Mouse (Mus musculus) CD4-positive, CD25-positive, alpha-beta regulatory T cell, adult 2 months (primary cell): ENCODE results near the gene Dclk1.

Source experiments
- DNase-seq: peaks from one replicate; pipeline ENCODE4 v3.0.0-alpha.2; 2012; ENCODE audit warnings: low read depth, low spot score

The Dclk1 gene

DNA sequence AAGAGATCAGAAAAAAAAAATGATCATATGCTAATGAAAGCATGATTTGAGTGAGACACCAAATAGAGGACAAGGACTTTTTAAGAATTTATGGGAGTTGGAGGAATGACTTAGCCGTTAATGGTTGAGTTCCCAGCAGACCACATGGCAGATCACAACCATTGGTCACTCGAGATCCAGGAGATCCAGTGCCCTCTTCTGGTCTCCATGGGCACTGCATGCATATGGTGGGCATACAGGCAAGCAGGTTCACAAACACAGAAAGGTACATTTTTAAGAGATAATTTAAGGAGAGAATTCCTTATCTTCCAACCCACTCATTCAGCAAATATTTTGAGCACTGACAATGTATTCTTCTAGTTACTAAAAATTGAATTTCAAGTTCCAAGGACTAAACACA, 207.0 kb downstream of the Dclk1 start:
- no peak for DNase-seq

DNA sequence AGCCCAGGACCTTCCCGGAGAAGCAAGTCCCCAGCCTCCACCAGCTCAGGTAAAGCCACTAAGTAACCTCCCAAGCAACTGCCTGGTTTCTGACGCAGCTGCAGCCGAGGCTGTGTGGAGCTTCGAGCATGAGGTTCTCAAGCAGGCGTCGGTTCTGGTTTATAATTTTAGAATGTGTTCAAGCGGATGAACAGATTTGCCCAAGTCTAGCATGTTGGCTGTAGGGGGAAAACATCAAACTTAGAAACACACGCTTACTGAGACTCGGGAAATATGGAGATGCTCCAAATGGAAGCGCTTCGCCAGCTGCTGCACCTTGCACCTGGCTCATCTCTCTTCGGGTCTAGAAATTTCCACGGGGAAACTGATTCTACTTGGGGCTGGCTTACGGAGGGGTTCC, 208.9 kb downstream of the Dclk1 start:
- DNase-seq: no peak

DNA sequence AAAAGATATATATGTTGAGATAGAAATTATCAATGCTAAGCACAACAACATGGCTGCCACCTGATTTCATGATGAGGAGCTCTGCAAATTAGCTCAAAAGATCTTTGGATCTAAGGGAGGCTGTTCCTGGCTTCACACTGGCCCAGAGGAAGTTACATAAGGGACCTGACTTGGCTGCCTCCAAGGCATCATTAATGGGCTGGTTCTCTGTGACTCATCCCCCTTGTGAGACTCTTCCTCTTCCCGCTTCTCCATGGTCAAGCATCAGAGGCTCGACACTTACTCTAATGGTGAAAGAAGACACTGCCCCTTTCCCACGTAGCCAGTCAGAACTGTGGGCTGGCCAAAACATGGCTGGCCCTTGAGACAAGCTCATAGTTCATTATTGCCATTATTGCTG, 209.7 kb downstream of the Dclk1 start:
- no peak for DNase-seq

DNA sequence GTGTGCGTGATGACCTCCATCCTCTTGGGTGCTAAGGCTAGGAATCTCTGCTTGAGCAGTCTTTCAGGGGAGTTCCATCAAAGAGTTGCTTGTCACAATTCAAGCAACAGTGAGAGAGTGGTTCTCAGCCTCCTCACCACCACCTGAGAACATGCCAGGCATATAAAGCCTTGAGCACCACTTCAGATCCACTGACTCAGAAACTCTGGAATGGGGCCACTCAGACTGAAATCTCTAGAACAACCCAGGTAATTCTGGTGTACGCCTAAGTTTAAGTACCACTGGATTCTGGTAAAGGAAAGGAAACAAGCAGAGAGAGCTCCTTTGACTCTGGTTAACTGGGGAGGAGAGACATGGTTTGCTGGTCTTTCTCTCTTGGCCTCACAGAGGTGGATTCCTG, 210.3 kb downstream of the Dclk1 start:
- DNase-seq: no peak

DNA sequence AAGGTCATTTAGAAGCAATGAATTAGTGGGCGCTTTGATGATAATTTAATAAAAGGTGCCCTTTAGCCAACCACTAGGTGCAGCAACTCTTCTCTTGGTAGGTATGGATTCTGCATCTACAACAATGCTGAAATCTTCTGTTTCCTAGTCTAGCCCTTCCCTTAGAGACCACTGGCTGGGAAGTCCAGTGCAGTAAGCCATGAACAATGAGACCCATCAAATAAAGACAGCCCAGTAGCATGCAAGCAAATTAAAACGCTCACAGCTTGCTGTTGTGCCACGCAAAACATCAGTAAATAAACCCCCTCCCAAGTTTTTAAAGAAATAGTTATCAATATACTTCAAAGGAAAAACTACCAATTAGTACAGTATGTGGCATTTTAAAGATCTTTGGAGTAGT, 218.9 kb downstream of the Dclk1 start:
- no peak for DNase-seq

DNA sequence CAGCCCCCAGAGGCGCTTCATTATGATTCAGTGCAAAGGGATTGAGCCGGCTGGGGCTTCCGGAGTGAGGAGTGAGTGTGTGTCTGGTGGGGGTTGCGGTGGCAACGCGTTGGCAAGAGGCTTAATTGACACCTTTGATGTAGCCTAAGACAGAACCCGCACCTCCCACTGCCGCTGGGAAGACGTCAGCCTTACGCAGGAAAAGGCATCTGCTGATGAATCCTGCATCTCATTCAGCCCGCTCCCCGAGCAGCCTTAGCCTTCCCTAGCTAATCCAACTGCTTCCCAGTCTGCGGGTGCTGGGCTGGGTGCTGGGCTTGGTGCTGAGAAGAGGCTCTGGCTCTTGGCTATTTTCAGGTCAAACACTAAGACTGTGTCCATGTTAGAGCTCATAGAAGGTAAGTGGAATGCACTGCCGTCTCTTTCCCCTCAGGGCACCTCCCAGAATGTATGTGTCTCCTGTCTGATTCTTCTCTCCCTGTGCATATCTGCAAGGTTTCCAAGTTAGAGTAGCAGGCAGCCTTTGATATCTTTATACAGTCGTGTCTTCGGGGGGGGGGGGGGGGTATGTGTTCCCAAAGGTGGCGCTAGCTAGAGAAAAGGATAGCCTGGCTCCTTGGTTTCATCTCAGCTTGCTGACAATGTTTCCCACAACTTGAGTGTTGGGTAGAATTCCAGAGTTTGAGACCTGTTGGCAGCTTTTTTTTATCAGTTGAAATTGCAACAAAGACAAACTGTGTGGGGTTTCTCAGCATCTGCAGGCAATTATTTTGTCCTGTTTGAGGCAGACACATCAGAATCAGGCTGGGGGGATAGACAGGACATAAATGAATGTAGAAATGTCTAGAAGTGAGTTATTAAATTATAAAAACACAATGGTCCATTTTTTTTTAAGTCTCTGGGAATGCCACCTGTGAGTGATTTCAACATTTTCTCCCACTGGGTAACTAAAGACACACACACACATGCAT, 219.8 kb downstream of the Dclk1 start:
- DNase-seq: peak; percentile 71

DNA sequence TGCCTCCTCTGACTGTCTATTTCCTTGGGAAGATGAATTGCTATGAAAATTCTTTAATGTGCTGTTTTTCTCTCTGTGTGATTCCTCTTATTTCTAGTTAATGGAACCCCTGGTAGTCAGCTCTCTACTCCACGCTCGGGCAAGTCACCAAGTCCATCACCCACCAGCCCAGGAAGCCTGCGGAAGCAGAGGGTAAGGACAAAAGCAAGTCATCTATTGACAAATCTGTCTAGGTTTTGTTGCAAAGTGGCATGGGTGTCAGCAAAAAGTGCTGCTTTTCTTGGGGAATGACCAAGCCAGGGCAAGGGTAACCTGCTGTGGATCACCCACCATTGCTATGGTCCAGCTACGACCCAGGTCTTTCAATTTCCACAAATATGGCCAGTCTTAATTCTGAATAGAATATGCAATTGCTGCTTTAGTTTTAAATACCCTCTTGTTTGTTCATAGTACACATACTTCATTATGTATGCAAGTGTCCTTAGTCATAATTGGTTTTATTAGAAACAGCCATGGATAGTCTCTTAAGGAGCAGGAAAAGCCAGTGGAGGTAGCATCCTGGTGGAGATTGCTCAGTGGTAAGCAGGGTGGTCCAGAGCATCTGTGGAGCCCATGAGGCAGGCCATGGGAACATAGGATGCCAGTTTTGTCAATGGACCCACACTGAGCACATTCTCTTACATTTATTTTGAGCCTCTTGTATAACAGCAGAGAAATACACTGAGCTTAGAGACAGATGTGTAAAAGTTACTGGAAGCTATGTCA, 220.9 kb downstream of the Dclk1 start:
- no peak for DNase-seq

DNA sequence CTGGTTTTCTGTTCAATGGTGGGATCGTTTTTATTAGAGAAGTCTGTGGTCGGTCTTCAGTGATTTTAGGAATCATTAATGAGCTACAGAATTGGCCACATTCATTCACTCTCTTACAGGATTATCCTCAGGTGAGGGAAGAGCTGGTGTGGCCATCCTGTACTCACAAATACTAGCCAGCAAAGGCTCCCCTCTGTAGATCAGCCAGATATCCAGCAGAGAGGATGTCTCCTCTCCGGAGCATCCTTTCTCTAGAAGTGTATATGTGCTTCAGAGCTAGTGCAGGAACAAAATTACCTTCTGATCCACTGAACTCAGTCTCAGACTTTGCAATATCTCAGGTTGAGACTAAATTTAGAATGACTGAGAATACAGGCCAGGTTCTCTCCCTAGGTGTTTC, 222.1 kb downstream of the Dclk1 start:
- no peak for DNase-seq

DNA sequence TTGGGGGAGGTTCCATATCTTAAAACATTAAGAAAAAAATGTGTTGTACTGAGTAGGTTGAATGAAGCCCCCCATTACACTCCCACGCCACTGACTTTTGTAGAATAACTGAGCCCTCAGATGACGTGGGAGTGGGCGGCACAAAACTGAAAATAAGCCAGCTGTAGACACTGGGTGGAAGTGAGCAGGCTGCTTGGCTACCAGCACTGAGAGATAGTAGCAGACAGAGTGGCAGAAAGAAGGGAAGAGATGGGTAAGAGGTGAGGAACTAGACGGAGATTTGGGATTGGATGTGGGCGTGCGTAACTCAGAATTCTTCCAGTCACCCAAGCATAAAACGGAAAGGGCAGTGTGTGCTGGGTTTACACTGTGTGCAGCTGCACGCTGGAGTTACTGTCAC, 223.6 kb downstream of the Dclk1 start:
- no peak for DNase-seq

DNA sequence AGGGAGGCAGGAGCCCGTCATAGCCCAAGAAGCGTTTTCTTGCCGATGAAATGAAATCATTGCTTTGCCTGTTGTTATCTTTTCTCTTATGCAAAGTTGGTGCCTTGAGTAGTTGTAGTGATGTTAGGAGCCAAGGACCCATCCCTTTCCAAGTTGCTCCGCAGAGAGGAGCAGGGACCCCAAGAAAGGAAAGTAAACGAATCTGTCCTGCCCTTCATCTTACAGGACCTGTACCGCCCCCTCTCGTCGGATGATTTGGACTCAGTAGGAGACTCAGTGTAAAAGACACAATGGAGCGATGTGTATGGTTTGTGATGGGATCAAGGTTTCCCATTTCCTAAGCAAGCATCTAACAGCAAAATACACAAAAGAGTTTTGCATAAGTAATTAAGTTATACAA, 224.2 kb downstream of the Dclk1 start:
- DNase-seq: no peak

DNA sequence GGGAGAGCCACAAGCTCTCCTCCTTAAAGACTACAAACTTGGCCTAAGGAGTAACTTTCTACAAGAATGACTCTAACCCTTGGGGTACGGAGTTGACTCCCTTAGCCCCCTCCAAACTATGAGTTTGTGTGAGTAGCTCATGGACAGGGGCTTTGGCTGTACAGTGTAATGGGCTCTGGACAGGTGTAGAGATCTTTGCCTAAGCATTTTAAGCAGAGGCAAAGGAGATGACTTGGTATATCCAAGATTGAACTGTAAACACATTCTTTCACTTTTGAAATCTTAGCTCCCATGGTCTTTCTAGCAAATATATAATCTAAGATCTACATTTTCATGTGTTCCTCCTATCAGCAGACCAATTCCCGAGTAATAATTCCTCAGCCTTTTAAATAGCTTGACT, 229.9 kb downstream of the Dclk1 start, which contains the start of gene Gm21954:
TSS of gene Gm21954 (minus strand) at position 101 of the 400 bp plus-strand sequence.
- DNase-seq: no peak

DNA sequence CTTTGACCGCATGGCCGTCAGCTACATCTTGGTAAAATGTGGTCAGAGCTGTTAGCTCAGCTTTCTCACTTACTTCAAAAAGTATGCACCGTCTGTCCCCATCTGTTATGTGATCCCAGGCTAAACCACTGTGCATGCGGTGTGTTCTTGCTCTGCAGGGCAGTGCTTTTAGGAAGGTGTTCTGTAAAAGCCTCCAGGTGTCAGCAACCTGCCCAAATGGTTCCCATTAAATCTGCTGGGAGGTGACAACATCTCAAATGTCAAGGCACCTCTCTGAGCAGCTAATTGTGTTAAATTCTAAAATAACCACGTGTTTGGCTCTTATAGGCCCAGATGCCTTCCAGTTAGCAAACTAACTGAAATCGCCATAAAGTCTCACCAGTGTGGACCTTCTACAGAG, 231.0 kb downstream of the Dclk1 start:
- DNase-seq: no peak

DNA sequence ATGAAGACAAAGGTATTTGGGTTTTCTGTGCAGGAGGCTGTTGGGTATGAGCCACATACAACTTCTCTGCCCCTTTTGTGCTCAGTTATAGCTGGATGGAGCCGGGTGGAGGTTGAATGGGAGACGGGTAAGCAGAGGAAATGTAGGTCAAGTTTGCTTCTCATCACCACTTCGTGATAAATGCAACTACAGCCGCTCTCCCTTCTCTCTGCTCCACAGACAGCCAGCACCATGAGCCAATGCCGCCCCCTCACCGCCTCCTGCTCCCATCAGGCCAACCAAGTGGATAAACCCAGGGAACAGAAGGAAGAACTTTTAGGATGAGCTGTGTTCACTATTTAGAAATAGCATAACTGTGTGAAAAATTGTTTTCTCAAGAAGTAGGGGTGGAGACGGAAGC, 234.5 kb downstream of the Dclk1 start:
- DNase-seq: no peak

DNA sequence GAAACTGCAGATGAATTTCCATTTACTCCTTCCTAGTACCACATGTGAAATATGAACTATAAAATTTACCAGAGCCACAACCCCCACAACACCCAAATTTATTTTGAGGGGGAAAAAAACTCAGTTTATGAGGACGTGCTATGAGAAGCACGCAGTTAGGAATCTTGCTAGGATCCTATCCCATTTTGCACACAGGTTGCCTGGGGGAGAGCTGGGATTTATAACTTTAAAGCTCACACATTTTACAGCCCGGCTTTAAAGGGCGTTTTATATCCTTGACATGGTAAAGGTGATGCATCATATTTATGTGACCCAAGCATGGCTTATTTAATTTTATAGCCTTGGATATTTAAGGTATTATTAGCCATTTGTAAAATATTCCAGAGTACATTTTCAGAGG, 237.1 kb downstream of the Dclk1 start:
- no peak for DNase-seq

DNA sequence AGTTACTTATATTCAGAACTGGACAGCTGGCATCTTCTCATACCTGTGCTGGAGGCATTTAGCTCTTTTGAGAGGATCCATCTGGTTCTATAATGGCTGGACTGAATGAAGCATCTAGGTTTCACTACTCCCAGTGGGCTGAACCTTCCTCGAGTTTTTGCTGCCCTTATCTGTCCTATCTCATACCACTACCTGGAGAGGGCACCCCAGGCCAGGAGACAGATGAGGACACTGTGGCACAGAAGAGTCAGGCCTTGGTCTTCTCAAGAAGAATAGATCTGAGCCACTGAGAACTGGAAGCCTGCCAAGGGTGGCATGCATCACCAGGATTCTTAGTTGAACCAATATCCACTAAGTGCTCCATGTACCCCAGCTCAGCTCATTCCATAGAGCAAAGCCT, 239.0 kb downstream of the Dclk1 start:
- no peak for DNase-seq

DNA sequence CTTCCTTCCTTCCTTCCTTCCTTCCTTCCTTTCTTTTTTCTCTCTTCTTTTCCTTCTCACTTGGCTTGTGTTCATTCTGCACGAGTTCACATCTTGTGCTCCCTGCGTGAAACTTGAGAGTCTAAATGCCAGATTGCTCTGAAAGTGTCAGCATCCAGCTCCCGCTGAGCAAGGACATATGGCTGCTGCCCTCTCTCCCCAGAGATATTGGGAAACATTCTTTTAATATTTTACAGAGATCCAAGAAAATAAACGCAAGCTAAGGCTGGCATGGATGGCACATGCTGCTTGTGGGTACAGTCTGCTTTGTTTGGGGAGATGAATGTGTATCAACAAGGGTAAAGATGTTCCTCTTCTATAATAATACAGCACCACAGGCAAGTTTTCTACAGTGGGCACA, 241.2 kb downstream of the Dclk1 start:
- no peak for DNase-seq

DNA sequence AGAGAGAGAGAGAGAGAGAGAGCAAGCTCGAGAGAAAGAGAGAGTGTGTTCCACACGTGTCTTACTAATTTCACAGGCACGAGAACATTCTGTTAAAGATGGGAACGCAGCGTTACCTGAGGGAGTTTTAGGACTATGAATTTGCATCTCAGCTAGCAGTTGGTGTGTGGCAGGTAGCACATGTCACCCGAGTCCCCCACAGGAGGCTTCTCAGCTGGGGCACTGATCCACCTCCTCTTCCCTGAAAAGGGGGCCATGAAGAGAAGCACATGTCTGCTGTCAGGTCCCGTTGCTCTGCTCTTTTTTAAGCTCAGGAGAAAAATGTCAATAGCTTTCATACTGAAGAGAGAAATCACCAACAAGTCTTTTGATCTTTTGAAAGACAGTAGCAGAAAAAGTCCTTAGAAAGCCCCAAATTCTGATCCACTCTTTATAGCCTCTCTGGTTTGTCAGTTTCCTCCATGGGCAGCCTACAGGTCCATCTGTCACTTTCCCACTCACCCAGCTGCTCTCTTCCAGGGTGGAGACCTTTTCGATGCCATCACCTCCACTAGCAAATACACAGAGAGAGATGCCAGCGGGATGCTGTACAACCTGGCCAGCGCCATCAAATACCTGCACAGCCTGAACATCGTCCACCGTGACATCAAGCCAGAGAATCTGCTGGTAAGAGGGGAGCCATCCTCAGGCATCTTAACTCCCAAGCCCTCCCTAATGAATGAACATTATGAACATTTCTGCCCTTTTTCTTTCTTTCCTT, 247.2 kb downstream of the Dclk1 start:
- DNase-seq: no peak

DNA sequence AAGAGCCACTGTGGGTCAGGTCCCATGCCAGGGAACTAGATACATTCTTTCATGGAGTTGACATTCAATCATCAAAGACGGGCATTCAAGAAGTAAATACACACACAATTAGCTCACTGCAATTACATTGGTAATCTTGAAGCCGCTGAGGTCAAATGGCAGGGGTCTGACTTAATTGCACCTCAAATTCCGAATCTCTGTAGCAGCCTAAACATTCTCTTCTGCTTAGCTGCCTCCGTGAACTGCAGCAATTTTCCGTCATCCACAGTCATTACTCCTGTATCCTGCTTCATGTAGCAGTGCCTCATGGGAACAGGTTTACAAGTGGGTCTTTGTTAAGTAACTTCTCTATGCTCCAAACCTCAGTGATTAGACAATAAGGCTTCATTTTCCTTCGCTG, 249.9 kb downstream of the Dclk1 start:
- DNase-seq: no peak

DNA sequence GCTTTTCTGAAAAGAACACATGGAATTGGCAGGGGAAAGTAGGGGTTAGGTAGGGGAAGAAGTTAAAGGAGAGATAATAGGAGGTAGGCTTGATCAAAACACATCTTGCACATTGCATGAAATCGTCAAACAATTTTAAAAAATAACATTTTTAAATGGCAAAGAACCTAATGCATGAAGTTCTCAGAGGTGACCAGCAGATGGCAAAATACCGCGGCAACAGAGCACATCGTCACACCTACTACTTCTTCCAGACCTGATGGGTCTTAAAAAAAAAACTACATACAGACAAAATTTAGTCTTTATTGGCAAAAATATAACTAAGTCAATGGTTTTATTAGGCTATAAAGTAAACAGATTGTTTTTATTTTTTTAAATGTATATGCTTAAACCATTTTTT, 252.2 kb downstream of the Dclk1 start:
- DNase-seq: peak; percentile 27

DNA sequence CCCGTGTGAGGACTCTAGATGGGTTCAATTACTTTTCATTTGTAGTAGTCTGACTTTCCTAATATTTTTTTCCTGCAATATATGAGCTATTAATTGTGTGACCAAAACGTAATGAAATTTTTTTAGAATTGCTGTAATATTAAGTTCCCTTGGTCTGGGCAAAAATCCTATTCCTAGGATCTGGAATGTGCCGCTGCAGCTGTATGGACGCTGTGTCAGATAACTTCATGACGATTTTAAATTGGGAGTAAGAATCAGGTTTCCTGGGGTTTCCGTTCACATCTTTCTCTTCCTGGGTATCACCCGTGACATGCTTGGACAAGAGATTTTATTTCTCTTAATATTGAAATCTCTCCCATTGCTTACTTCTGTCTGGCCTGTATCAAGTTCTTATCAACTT, 253.1 kb downstream of the Dclk1 start:
- DNase-seq: no peak

DNA sequence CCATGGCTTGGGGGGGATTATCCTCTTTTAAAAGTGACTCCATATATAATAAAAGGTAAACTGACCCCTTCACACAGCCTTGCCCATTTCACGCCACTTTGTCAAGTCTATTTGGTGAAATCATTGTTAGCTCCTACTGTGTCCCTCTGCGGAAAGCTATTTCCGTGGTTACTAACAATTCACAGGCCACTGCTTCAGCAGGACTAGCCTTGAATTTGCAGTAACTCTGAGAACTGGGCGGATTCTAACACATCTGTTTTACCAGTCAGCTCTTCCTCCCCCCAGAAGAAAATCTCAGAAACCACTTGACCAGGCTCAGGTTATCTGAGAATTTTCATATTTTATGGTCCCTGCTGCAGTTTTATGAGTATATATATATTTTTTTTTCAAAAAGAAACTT, 253.7 kb downstream of the Dclk1 start:
- DNase-seq: no peak

DNA sequence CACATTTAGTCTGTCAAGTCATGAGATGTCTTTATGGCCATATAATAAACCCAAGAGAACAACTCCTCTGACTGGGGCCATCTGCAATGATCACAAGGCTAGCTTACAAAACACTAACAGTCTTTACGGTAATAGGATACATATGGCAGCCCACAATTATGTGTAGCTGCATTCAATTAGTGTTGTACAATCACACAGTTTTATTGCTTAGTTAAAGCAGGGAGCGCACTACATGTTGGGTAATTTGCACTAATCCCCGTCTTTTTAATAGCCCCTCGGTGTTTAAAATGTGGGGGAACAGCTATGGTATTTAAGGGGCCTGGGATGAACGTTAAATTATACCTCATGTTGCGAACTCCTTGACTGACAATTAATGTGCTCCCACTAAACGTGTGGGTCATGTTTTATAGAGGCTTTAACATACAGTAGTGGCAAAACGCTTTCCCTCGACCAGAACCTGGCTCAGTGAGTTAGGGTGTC, 254.3 kb downstream of the Dclk1 start:
- no peak for DNase-seq
